Mouse (Mus musculus) liver, postnatal 0 days (tissue): ENCODE data around the gene Armc6. TPM values are rescaled to one million over a fixed set of nuclear protein-coding genes. Genes with fewer than 3 reads are reported as not detected.

Source experiments
- ATAC-seq: fragments of 200-750 bp; cut with Nextera tagmentation; 2 replicates; pipeline ENCODE4 v1.8.0; 2017; ENCODE audit warnings: mild to moderate bottlenecking, moderate library complexity
- DNase-seq: peaks from one replicate; pipeline ENCODE4 v3.0.0-alpha.2; 2016
- H3K27ac ChIP-seq: fragments of 300-500 bp; sonication (generic); 2 replicates; pipeline ENCODE4 v1.5.1; 2014; ENCODE audit warnings: antibody characterized with exemption, moderate library complexity, mild to moderate bottlenecking, low read depth
- H3K27me3 ChIP-seq: fragments of 300-500 bp; sonication (generic); 2 replicates; pipeline ENCODE4 v1.6.1; 2014; ENCODE audit warnings: low read length, control low read depth, mixed read lengths; ENCODE audit not compliant: insufficient read depth
- H3K36me3 ChIP-seq: fragments of 300-500 bp; sonication (generic); replicated peaks from 2 replicates; pipeline ENCODE4 v1.6.1; 2014; ENCODE audit warnings: mild to moderate bottlenecking, control low read depth, low read length, moderate library complexity, mixed read lengths; ENCODE audit not compliant: insufficient read depth
- H3K4me1 ChIP-seq: fragments of 300-500 bp; sonication (generic); 2 replicates; pipeline ENCODE4 v1.6.1; 2014; ENCODE audit warnings: antibody characterized with exemption, mild to moderate bottlenecking, control low read depth; ENCODE audit not compliant: insufficient read depth
- H3K4me2 ChIP-seq: fragments of 300-500 bp; sonication (generic); 2 replicates; pipeline ENCODE4 v1.6.1; 2014; ENCODE audit warnings: low read depth, mild to moderate bottlenecking, low read length, moderate library complexity, mixed read lengths
- H3K4me3 ChIP-seq: fragments of 300-500 bp; sonication (generic); 2 replicates; pipeline ENCODE4 v1.5.1; 2014; ENCODE audit warnings: low read depth, low read length
- H3K9ac ChIP-seq: fragments of 300-500 bp; sonication (generic); replicated peaks from 2 replicates; pipeline ENCODE4 v1.6.1; 2014; ENCODE audit warnings: mild to moderate bottlenecking, moderate library complexity
- H3K9me3 ChIP-seq: fragments of 300-500 bp; sonication (generic); 2 replicates; pipeline ENCODE4 v1.6.1; 2016; ENCODE audit warnings: mild to moderate bottlenecking, control low read depth, low read length, mixed read lengths
- CTCF ChIP-seq: sonication (generic); IDR thresholded peaks from 2 replicates; pipeline ENCODE4 v1.5.1; 2016; ENCODE audit warnings: antibody characterized with exemption, low read depth
- EP300 ChIP-seq: IDR thresholded peaks from 2 replicates; pipeline ENCODE4 v1.6.1; 2016; ENCODE audit warnings: antibody characterized with exemption, low read depth, mild to moderate bottlenecking
- WGBS: fragments of 180-500 bp; shearing (Covaris S2); extraction: QIAGEN DNeasy Blood & Tissue Kit; methylation state at CpG from one replicate; pipeline ENCODE4 v1.1.7; 2014; ENCODE audit not compliant: insufficient replicate concordance; 5-methylcytosine and 5-hydroxymethylcytosine counted together
- polyA plus RNA-seq: library from polyadenylated mRNA; unstranded; fragments of >200 nt; fragmentation: Nextera tagmentation; extraction: Ambion mirVana; gene quantifications from 2 replicates; pipeline ENCODE4 v1.2.1, GENCODE M21; 2015

Armc6 gene
- polyA plus RNA-seq, 1 experiment from 2014 or later = 6.3 TPM

DNA sequence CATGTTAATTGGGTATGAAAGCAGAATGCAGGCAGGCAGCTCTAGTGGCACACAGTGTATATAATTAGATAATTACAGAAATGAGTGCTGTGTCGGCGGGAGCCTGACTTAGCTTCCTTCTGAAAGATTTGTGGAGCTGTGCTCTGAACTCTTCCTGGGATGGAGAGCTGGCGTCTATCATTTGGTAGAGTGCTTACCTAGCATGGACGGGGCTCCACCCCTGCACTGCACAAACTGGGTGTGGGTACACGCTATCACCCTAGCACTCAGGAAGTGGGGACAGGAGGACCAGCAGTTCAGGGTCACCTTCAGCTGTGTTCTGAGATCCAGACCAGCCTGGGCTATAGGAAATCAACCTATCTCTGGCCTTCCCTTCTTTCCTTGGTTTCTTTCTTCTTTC lies 60.9 kb downstream of the Armc6 start:
- 46% methylated on average over 5 of the region's 5 CpGs for WGBS
- H3K27ac ChIP-seq = no peak overlapping the region
- H3K4me1 ChIP-seq = peaks cover 33% of the 10 kb centered on the region
- H3K36me3 ChIP-seq = no peaks in the 10 kb centered on the region; the same call in 1 of the 2 replicates
- ATAC-seq (no peak), DNase-seq (no peak)
- H3K9ac ChIP-seq = peak overlapping the region; percentile 79
- no peaks in the 10 kb centered on the region for H3K27me3 ChIP-seq
- H3K4me2 ChIP-seq = peak overlapping the region; percentile 80
- H3K4me3 ChIP-seq = no peak overlapping the region
- no peaks in the 10 kb centered on the region for H3K9me3 ChIP-seq
- TF ChIP-seq EP300 = no peak
- TF ChIP-seq CTCF = no peak

DNA sequence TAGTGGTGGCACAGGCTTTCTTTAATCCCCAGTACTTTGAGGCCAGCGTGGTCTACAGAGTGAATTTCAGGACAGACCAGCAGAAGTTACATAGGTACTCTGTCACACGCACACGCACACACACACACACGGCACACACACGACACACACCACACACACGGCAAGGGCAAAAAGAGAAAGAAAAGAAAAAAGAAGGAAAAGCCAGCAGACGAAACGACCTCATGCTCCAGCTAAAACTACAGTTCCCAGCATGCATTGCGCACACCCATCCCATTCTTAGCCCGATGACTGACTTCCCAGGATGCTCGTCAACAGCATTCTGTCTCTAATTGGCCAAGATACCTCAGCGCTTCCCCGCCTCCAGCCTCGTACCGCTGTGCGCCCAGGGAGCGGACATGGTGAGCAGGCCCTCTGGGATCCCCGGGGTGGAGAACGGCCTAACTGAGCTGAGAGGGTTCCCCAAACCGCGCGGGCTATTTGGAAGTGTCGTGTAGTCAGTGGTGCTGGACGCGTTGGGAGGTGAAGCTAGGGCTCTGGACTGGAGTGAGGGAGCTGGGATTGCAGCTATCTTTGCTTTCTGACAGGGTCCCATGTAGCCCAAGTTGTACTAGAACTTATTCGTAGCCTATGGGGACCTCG lies 62.1 kb downstream of the Armc6 start, which contains the start of gene Tmem161a:
Tmem161a (plus strand) TSS at position 314 of the 639 bp plus-strand sequence.
- H3K27me3 ChIP-seq = no peaks in the 10 kb centered on the region
- 2% methylated on average over 27 of the region's 27 CpGs for WGBS
- peak within 1 kb of the TSS; percentile 84 for H3K27ac ChIP-seq
- no peaks in the 10 kb centered on the region for H3K9me3 ChIP-seq
- peak within 1 kb of the TSS; percentile 80 for H3K4me2 ChIP-seq
- no peaks in the 10 kb centered on the region for H3K36me3 ChIP-seq
- DNase-seq (peak; percentile 91), ATAC-seq (peak; percentile 93)
- peak within 1 kb of the TSS; percentile 76 for H3K4me3 ChIP-seq
- H3K9ac ChIP-seq = peak within 1 kb of the TSS; percentile 79
- H3K4me1 ChIP-seq = peaks cover 33% of the 10 kb centered on the region
- no peak for TF ChIP-seq CTCF

DNA sequence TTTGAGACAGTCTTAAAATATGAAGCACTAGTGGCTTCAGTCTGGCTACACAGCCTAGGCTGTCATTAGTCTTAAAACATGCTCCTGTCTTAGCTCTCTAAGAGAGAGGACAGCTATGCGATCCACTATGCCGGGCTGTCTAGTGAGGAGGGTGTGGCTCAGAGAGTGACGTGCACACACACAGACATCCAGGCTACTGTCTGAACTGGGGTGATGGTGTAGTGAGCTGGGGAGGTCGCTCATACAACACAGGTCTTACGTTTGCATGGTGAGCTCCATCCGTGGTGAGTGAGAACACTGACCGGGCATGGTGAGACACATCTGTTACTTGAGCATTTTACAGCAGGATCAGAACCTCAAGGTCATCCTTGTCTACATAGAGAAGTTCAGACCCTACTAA lies 63.0 kb downstream of the Armc6 start:
- WGBS = 54% methylated on average over 7 of the region's 7 CpGs
- H3K36me3 ChIP-seq = no peaks in the 10 kb centered on the region
- H3K27ac ChIP-seq = peak overlapping the region; percentile 55
- peaks cover 36% of the 10 kb centered on the region for H3K4me1 ChIP-seq
- H3K27me3 ChIP-seq = no peaks in the 10 kb centered on the region
- H3K4me3 ChIP-seq = no peak overlapping the region
- H3K9me3 ChIP-seq = no peaks in the 10 kb centered on the region
- H3K9ac ChIP-seq = no peak overlapping the region
- 0 out of 2 replicates have a peak overlapping the region, but pooled peaks have one; percentile 80 for H3K4me2 ChIP-seq
- ATAC-seq = no peak
- TF ChIP-seq CTCF (no peak), EP300 (no peak)
- DNase-seq = no peak

DNA sequence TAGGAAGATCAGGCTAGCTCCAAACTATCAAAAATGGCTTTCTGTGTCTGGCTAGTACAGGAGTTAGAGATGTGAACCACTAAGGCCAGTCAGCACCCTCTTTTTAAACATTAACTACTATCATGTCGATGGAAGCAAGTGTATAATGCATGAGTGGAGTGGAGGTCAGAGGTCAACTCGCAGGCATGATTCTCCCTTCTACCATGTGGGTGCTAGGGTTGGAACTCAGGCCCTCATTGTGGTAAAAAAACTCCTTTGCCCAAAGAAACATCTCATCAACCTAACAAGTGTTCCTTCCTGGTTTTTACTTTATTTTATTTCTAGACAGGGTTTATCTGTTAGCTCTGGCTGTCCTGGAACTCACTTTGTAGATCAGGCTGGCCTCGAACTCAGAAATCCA lies 63.5 kb downstream of the Armc6 start:
- H3K9ac ChIP-seq = no peak overlapping the region; the same call in 1 of the 2 replicates
- H3K4me1 ChIP-seq = peaks cover 36% of the 10 kb centered on the region
- peak overlapping the region; percentile 55 for H3K27ac ChIP-seq
- no peaks in the 10 kb centered on the region for H3K36me3 ChIP-seq
- no peak overlapping the region for H3K4me3 ChIP-seq
- H3K4me2 ChIP-seq = no peak overlapping the region
- TF ChIP-seq EP300 (no peak), CTCF (no peak)
- H3K27me3 ChIP-seq = 0 out of 2 replicates have a peak, but pooled peaks cover 4% of the 10 kb centered on the region
- 62% methylated on average over 3 of the region's 3 CpGs for WGBS
- no peak for DNase-seq
- H3K9me3 ChIP-seq = no peaks in the 10 kb centered on the region
- ATAC-seq = no peak

Other genes with a start within 250 kb of the Armc6 start
- 19.5 and 20.7 TPM in 2 replicates for gene Gatad2a, start 238.1 kb downstream of the Armc6 start, polyA plus RNA-seq
- 11.1 and 12.2 TPM in 2 replicates for gene Mau2, start 191.7 kb downstream of the Armc6 start, polyA plus RNA-seq
- 11.7 and 11.8 TPM in 2 replicates for gene Sugp1, start 191.7 kb downstream of the Armc6 start, polyA plus RNA-seq
- gene Tm6sf2, start 161.5 kb downstream of the Armc6 start, polyA plus RNA-seq = 32.5 and 38.7 TPM in 2 replicates
- gene Hapln4, start 151.0 kb downstream of the Armc6 start, polyA plus RNA-seq = 0.02 TPM in 1 of 2 replicates, not detected in the other
- not detected in 2 replicates for gene Ncan, start 113.6 kb downstream of the Armc6 start, polyA plus RNA-seq
- gene Nr2c2ap, start 103.1 kb downstream of the Armc6 start, polyA plus RNA-seq = 13.5 and 14.9 TPM in 2 replicates
- gene Rfxank, start 95.3 kb downstream of the Armc6 start, polyA plus RNA-seq = 3.6 TPM in 2 replicates
- gene Borcs8, start 95.0 kb downstream of the Armc6 start, polyA plus RNA-seq = 17.6 and 18.8 TPM in 2 replicates
- gene Mef2b, start 94.8 kb downstream of the Armc6 start, polyA plus RNA-seq = 0.11 TPM in 1 of 2 replicates, not detected in the other
- gene Tmem161a, start 62.1 kb downstream of the Armc6 start, polyA plus RNA-seq = 17.3 and 20.2 TPM in 2 replicates
- 18.5 and 19.2 TPM in 2 replicates for gene Slc25a42, start 22.2 kb downstream of the Armc6 start, polyA plus RNA-seq
- gene Sugp2, start 240 bp downstream of the Armc6 start, polyA plus RNA-seq = 7.3 and 8.3 TPM in 2 replicates
- 4.3 and 5.6 TPM in 2 replicates for gene Homer3, start 48.4 kb upstream of the Armc6 start, polyA plus RNA-seq
- gene Ddx49, start 68.0 kb upstream of the Armc6 start, polyA plus RNA-seq = 15.2 and 16.3 TPM in 2 replicates
- gene Cope, start 68.1 kb upstream of the Armc6 start, polyA plus RNA-seq = 162 and 171 TPM in 2 replicates
- 0.12 TPM in 1 of 2 replicates, not detected in the other for gene Cers1, start 81.3 kb upstream of the Armc6 start, polyA plus RNA-seq
- gene Gdf1, start 95.4 kb upstream of the Armc6 start, polyA plus RNA-seq = 0.16 TPM in 1 of 2 replicates, not detected in the other
- 6.7 and 7.1 TPM in 2 replicates for gene Upf1, start 118.8 kb upstream of the Armc6 start, polyA plus RNA-seq
- 3.0 and 4.0 TPM in 2 replicates for gene Comp, start 139.1 kb upstream of the Armc6 start, polyA plus RNA-seq
- gene Crtc1, start 205.1 kb upstream of the Armc6 start, polyA plus RNA-seq = 2.6 and 2.7 TPM in 2 replicates
- gene Klhl26, start 242.5 kb upstream of the Armc6 start, polyA plus RNA-seq = 4.2 and 5.4 TPM in 2 replicates